Mouse (Mus musculus): ENCODE results near the gene S100a1. TPM values are rescaled to one million over a fixed set of nuclear protein-coding genes. Genes with fewer than 3 reads are reported as not detected.

The S100a1 gene
- polyA plus RNA-seq, 1 experiment, result 230 TPM

DNA sequence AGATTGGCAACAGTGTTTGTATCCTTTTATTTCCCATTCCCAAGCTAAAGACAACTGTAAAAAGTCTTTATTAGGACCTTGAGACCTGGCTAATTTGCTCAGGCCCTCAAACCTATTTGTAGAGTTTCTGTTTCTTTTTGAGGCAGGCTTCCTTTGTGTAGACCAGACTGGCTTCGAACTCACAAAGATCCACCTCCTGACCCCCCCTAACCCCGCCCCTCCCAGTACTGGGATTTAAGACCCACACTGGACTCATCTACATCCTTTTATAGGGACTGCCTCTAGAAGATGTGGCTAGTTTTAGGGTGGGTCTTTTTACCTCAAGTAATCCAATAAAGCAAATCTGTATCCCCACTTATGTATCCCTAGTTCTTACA is 4.5 kb downstream of the S100a1 start:
- DNase-seq (ENCODE audit: low read depth), result no peak

DNA sequence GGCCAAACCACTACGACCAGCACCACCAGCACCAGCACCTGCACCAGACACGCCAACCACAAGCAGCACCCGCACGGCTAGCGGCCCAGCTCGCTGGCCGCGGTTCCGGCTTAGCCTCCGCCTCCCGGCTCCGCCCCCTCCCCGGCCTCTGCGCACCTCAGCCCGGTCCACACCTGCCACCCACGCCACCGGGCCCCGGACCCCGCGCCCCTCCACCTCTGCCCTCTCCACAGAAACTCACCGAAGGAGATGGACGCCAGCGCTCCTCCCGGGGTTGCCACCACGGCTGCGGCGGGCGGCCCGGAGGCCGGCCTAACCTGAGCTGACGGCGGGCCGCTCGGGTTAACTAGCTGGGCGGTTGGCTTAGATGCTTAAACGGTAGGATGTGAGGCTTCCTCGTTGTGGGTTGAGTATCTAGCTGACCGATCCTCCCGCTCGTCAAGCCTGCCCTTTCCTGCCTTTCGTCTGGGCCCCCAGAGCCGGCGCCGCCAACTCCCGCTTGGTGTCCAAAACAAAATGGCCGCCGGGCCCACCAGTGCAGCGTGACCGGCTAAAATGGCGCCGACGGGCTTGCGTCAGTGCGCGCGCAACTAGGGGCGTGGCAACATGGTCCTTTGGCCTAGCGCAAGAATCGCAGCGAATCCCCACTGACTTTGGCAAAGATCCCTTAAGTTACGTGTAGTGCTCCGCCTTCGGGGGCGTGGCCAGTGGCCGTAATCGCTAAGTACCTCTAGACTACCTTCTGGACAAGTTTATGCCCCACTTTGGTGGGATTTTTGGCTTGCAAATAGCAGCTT is 5.0 kb downstream of the S100a1 start, which contains the start of gene Chtop:
Gene Chtop, minus strand, starts transcription at position 549 of the 797 bp plus-strand sequence.
- DNase-seq (ENCODE audit: low read depth), result no peak

DNA sequence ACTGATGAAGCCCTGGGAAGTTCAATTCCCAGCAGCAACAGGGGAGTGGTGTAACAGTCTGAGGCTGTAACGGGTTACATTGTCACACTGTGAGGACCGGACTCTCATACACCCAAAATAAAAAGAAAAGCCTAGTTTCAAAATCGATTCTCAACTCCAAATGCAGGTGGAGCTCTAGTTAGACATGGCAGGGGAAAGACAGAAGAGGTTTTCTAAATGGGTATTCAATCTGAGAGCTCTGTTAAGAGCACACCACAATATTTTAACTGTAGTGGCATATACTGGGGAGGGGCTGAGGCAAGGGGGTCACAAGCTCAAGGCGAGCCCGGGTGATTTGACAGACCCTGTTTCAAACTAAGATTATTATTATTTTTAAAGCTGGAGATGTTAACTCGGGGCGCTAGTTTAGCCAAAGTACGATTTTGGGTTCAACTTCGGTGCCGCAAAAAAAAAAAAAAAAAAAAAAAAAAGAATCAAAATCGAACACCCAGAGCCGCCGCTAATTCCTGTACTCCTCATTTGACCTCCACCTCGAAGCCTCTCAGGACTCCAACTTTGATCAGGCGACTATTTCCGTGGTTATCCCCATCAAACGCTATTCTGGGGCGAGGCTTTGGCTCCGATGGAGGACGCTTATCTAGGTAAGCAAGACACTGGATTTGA is 5.8 kb downstream of the S100a1 start:
- DNase-seq (ENCODE audit: low read depth), result no peak

DNA sequence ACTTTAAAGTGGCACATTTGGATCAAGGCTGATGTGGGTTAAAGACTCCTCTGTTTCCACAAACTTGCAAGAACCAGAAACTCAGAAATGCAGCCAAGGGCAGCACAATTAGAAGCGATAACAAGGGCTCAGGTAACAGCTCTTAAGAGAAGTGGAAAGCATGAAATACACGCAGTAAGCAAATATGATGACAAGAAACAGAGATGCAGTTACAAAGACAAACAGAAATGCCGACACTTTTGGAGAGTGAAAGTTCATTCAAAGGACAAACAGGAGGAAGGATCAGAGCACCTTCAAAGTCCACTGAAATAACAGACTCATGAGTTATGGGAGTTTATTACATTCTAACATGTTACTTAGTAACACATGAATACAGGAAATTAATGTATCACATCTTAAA is 7.8 kb downstream of the S100a1 start:
- no peak for DNase-seq (ENCODE audit: low read depth)

DNA sequence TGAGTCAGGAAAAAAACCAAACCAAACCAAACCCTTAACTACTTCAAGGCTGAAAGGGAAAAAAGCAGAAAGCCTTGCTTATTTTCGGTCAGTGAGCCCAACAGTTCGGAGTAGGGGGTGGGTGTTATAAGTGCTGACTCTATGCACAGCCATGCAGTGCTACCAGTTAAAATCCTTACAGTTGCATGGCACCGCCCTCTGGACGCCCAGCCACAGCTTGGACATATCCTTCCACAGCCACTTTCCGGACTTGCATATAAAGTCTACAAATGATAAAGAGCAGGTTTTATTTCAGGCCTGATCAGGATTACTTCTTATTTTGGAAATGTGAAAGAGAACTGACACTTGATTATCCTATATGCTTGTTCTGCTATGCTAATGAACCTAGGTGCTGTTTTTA is 9.0 kb downstream of the S100a1 start:
- no peak for DNase-seq (ENCODE audit: low read depth)

DNA sequence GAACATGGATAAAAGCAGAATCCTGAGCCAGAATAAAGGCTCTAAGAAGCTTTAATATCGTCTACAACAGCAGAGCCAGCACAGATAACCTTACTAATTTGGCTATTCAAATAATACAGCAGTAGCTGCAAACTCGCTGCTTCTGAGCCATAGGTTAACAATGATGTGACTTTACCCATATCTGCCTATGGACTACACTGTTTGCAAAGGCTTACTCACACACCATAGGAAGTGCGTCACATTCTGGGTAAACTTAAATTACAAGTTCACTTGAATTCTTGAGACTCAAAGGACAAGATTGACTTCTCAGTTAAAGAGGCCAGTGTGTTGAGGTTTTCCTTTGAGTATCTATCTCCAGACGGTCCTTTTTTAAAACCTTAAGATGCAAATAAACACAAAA is 10.7 kb downstream of the S100a1 start:
- no peak for DNase-seq (ENCODE audit: low read depth)

DNA sequence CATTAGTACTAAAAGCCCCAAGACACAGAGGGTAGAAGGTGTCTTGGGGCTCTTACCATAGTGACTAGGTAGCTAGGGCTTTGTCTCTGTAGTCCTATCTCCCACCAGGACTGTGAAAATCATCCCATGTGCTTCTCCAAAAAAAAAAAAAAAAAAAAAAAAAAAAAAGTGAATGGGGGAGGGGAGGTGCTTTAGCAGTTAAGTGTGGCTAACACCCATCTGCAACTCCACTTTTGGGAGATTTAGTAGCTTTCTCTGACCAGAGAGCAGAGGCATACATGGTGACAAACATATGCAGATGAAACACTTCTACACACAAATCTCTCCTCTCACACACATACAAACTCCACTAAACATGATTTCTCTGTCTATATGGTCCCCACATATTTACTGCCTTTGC is 16.6 kb downstream of the S100a1 start:
- no peak for DNase-seq (ENCODE audit: low read depth)

DNA sequence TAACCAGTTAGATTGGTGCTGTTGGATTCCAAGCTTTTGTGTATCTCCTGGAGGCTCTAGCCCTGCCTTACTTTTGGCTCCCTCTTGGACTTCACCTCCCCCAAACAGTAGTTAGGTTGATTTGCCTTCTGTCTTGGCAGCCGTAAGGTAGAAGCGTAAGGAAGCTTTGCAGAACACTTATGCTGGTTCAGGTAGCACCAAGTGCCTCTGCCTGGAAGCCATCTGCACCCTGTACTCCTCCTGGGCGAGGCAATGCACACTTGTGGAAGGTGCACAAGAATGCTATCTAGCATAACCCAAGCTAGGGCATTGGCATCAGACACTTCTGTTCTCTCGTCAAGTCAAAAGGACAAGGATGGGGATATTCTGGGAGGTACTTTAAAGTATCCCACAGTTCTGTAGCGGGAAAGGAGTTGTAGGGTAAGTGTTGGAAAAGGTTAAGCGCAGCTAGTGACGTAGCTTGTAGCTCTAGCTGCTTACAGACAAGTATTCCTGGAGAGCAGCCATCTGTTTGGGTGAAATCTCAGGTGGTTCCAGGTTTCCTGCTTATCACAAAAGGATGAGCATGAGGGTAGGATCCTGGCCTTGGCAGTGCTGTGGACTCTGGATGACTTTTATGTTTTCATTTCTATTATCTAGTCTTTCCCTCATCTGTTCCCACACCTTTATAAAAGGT is 18.2 kb downstream of the S100a1 start:
- DNase-seq (ENCODE audit: low read depth), result no peak

DNA sequence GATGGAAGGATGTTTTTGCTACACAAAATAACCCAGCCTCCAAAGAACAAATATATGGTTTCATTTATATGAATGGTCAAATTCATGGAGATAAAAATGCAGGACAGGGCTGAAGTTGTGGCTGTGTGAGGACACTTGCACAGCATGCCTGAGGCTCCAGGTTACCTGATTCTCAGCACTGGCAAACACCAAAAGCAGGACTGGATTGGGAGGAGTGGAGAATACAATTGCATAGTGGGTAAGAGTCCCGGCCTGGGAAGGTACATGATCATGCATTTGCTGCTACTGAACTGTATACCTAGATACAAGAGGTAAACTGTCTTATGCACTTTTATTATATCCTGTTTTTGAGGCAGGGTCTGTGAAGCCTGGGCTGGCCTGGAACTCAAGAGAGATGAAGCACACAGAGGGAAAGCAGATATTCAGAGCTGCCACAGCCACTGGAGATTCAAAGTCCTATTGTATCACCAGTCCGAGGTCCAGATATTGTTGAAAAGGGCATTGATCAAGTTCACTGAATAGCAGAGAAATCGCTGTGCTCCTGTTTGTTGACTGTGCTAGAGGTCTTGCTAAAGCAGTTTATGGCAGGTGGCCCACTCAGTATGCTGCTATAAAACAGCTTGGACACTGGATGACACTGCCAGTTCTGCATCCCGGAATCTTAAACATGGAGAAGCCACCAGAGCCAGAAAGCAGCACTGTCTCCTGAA is 20.2 kb downstream of the S100a1 start:
- no peak for DNase-seq (ENCODE audit: low read depth)

DNA sequence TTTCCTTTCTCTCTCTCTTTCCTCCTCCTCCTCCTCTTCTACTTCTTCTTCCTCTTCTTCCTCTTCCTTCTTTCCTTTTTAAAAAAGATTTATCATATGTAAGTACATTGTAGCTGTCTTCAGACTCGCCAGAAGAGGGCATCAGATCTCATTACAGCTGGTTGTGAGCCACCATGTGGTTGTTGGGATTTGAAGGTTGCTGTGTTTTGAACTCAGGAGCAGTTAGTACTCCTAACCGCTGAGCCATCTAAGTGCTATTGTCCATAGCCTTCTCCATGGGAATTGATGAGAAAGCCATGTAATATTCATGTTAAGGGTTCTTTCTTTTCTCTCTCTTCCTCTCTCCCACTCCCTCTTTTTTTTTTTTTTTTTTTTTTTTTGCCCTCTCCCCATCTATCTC is 22.8 kb downstream of the S100a1 start:
- DNase-seq (ENCODE audit: low read depth), result no peak

DNA sequence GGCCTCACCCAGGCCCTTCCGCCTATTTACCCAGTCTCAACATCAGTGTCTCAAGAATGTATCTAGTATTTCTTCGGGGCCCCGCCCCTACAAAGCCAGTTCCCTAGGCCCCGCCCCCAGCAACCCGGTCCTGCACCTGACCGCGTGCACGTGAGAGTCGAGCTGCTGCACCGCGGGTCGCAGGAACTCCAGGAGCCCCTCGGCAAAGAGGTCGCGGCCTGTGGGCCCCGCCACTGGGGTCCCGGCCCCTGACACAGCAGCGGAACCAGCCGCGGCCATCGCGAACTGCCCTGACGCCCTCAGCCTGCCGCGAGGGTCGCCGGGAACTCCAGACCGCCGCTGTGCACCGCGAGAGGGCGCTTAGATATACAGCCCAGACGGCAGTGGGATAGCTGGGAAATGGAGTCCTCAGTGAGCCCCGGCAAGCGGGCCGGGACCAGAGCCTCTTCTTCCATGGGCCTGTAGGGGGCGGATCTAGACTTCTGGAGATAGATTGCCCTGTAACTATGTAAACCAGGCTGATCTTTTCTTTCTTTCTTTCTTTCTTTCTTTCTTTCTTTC is 23.4 kb downstream of the S100a1 start, which contains the start of gene Snapin:
Gene Snapin, minus strand, starts transcription at position 338 of the 561 bp plus-strand sequence.
- DNase-seq (ENCODE audit: low read depth), result no peak

DNA sequence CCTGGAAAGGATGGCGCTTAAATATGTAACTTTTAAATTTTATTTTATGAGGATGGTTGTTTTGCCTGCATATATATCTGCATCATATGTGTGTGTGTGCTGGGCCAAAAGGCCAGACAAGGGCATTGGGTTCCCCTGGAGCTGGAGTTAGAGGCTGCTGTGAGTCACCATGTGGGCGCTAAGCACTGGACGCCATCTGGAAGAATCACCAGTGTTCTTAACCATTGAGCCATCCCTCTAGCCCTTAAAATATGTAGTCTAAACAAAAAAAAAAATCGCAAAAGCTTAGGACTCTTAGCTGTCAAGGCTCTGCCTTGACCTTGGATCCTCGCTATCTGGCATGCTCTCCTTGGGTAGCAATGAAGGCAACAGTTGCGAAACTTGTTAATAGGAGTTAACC is 25.6 kb downstream of the S100a1 start:
- DNase-seq (ENCODE audit: low read depth), result no peak

DNA sequence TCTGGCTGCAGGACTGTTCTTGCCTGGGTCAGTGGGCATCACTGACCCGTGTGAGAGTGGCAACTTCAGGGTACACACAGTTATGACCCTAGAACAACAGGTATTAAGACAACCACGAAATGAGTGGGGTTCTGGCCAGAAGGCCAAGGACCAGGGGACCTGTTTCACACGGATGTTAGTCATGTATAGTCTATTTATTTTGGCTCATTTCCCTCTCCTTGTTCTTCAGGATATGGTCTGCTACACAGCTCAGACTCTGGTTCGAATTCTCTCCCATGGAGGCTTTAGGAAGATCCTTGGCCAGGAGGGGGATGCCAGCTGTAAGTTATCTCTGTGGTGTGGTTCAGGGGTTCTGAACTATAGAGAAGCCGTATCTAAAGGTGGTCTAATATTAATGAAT is 27.2 kb downstream of the S100a1 start:
- no peak for DNase-seq (ENCODE audit: low read depth)

DNA sequence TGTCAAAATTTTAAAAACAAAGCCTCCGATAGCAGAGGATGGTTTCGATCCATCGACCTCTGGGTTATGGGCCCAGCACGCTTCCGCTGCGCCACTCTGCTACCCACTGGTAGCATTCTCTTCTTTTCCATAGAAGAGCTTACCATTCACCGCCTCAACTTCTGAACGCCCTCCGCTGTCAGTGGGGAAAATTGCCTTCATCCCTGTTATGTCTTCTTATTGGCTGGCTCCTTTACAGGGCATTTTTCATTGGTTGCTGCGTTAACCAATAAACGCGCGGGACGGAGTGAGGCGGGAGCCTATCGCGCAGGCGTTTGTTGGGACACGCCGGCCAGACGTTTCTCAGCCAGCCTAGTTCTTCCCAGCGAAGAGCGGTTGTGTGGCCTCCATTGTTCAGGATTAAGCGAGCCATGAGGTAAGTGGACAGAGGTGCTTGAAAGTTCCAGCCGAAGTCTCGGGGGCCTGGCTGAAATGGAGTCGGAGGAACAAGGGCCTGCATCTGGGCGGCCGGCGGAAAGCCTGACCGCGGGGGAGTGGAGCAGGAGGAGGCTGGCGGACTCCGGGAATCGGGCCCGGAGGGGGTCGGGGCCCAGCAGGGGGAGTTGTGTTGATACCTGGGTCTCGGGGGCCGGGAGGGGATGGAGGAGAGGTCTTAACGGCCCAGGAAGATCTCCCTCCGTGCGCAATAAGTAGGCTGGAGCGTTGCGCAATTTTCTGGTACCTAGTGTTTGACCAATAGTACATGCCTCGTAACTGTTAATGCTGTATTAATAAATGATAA is 38.2 kb downstream of the S100a1 start, which contains the start of gene Ilf2:
Gene Ilf2, plus strand, starts transcription at position 296 of the 781 bp plus-strand sequence.
- DNase-seq (ENCODE audit: low read depth), result no peak

DNA sequence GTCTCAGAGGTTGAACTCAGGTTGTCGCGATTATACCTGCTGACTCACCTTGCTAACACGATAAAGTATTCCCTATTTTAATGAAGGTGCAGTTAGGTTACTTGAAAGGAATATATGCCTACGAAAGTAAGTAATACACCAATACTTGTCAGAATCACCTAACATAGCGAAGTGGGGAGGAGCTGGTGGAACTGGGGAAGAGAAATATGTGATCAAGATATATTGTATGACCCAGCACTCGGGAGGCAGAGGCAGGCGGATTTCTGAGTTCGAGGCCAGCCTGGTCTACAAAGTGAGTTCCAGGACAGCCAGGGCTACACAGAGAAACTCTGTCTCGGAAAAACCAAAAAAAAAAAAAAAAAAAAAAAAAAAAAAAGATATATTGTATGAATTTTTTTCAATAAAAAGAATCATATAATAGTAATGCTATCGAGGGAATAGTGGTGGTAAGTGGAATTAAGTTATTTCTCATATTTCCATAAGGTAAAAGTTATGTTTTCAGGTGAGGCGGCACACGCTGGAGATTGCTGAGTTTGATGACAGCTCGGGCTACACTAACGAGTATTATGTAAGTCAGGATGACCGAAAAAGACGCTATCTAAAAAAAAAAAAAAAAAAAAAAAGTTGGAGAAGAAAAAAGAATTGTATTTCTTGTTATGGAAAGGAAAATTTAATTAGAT is 38.9 kb downstream of the S100a1 start:
- no peak for DNase-seq (ENCODE audit: low read depth)

DNA sequence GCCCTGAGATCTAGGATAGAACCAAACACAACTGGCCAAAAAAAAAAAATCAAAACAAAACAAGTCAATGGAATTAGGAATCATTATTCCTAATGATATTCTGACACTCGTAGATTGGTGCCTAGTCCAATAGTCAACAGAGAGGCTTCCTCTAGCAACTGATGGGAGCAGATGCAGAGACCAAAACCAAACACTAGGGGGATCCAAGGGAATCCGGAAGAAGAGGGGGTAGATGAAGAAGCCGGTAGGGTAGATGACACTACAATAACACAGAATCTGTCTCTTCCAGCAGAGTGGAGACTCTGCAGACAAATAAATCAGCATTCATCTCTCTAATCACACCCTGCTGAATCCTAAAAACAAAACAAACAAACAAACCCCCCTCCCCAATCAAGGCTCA is 42.0 kb downstream of the S100a1 start:
- no peak for DNase-seq (ENCODE audit: low read depth)

DNA sequence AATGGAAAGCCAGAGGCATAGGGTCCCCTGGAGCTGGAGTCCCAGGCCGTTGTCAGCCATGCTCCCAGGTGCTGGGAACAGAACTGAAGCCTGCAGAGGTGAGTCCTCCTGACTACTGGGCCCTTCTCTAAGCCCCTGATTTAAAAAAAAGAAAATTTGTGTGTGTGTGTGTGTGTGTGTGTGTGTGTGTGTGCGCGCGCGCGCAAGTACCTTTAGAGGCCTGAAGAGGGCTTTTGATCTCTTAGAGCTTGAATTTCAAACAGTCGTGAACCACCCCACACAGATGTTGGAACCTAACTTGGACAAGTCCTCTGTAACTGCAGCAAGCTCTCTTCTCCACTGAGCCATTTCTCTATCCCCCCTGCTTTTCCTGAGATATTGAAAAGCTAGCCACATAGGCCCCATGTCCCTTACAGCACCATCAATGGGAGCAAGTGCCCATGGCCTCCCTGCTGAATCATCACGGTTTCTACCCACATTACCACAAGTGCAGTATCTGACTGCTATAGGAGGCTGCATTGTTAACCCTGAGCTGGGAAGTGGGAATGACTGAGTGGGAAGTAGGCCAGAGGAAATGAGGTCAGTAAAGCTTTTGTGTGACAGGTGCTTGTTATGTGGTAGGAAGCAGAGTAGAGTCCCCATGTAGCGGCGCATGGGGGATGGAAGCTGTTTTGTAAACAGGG is 46.4 kb downstream of the S100a1 start:
- no peak for DNase-seq (ENCODE audit: low read depth)

DNA sequence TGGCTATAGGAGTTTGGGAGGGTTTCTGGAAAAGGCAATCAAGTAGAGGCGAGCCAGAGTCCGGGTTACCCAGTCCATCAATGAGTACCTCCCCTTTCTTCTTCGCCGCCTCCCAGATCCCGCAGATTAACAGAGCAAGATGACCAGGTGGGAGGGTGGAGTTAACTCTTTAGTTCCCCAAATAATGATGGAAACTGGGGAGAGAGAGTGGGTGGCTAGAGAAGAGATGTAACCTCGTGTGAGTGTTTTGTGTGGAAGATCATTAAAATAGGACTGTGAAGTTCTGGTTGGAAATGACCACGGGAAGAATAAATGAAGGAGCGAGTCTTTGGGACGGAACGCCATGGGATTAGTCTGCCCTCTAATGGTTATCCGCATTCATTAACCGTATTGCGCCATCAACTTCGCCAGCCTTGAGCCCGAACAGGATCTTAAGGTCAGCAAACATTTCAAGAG is 47.9 kb downstream of the S100a1 start:
- no peak for DNase-seq (ENCODE audit: low read depth)

DNA sequence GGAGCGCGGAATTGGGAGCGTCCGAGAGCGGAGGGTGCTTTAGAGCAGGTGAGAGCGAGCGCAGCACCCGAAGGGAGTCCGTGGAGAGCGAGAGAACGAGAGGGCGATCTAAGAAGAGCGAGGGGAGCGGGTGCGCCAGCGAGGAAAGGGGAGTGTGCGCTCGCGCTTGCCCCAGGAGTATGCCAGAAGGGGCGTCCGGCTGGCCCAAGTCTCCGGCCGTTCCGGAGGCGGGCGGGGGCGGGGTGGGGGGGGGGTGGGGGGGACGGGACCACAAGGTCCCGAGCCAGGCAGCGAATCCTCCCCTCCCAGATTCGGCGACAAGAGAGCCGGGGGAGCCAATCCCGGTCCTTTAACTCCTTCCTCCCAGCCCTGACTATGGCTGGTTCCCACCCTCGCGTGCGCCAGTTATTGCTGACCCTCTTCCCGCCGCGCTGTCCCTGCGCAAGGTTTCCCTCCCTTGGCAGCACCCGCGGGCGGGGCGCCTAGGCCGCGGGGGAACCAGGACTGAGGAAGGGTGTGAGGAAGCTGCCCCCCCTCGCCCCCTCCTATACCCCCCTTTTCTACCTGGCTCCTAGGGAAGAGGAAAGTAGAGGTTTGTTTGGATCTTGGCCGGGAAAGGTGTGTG is 48.4 kb downstream of the S100a1 start, which contains the start of gene Npr1:
Gene Npr1, minus strand, starts transcription at position 181 of the 625 bp plus-strand sequence.
- DNase-seq (ENCODE audit: low read depth), result no peak

Data from gonadal fat pad, adult 2 months (tissue).